Mouse (Mus musculus) embryonic facial prominence, embryonic 15.5 days (tissue): Measurements from ENCODE around the gene Adarb1. TPM values are rescaled to one million over a fixed set of nuclear protein-coding genes. Genes with fewer than 3 reads are reported as not detected.

Experiments used
- ATAC-seq: fragments of 200-750 bp; cut with Nextera tagmentation; 2 replicates; pipeline ENCODE4 v1.8.0; 2017; ENCODE audit warnings: low read depth, moderate TSS enrichment; ENCODE audit not compliant: insufficient number of reproducible peaks, low FRiP score, low TSS enrichment
- H3K27ac ChIP-seq: fragments of 300-500 bp; sonication (generic); replicated peaks from 2 replicates; pipeline ENCODE4 v1.5.1; 2015; ENCODE audit warnings: mild to moderate bottlenecking, inconsistent platforms
- H3K27me3 ChIP-seq: fragments of 300-500 bp; sonication (generic); 2 replicates; pipeline ENCODE4 v1.6.1; 2015; ENCODE audit warnings: inconsistent platforms
- H3K36me3 ChIP-seq: fragments of 300-500 bp; sonication (generic); 2 replicates; pipeline ENCODE4 v1.6.1; 2015; ENCODE audit warnings: mild to moderate bottlenecking, inconsistent platforms
- H3K4me1 ChIP-seq: fragments of 300-500 bp; sonication (generic); 2 replicates; pipeline ENCODE4 v1.6.1; 2015; ENCODE audit warnings: inconsistent platforms
- H3K4me2 ChIP-seq: fragments of 300-500 bp; sonication (generic); replicated peaks from 2 replicates; pipeline ENCODE4 v1.6.1; 2015; ENCODE audit warnings: mild to moderate bottlenecking, inconsistent platforms
- H3K4me3 ChIP-seq: fragments of 300-500 bp; sonication (generic); replicated peaks from 2 replicates; pipeline ENCODE4 v1.5.1; 2015; ENCODE audit warnings: mild to moderate bottlenecking, inconsistent platforms
- H3K9ac ChIP-seq: fragments of 300-500 bp; sonication (generic); 2 replicates; pipeline ENCODE4 v1.6.1; 2015; ENCODE audit warnings: inconsistent platforms
- H3K9me3 ChIP-seq: fragments of 300-500 bp; sonication (generic); replicated peaks from 2 replicates; pipeline ENCODE4 v1.6.1; 2016; ENCODE audit warnings: inconsistent platforms
- WGBS: fragments of 180-500 bp; shearing (Covaris S2); methylation state at CpG from one replicate; pipeline ENCODE4 v1.1.7; 2015; 5-methylcytosine and 5-hydroxymethylcytosine counted together
- polyA plus RNA-seq: library from polyadenylated mRNA; unstranded; fragments of >200 nt; fragmentation: Nextera tagmentation; extraction: Ambion mirVana; gene quantifications from 2 replicates; pipeline ENCODE4 v1.2.1, GENCODE M21; 2015

The Adarb1 gene
- polyA plus RNA-seq, 1 experiment from 2014 or later: 5.2 TPM

DNA sequence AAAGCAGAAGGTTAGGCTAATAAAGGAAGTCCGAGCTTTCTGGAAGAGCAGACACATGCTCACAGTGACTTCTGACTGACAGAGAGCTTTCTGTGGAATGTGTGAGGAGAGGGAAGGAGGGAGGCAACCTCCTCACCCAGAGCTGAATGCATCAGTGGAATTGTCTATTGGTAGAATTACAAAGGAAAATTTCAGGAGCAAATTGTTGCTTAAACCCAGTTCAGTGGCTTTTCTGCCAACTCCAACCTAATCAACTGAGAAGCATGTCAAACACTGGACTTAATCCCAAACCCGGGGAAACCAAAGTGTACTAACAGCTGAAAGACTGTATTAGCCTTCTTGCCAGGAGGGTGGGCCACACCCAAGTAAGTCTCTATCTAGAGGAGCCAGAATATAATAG lies 36.9 kb downstream of the Adarb1 start:
- no peak overlapping the region; the same call in 1 of the 2 replicates for H3K9ac ChIP-seq
- H3K4me1 ChIP-seq: peaks cover 11% of the 10 kb centered on the region
- no peak for ATAC-seq
- no peaks in the 10 kb centered on the region for H3K36me3 ChIP-seq
- WGBS: 23% methylated on average over 2 of the region's 2 CpGs
- no peak overlapping the region for H3K4me2 ChIP-seq
- H3K4me3 ChIP-seq: no peak overlapping the region
- no peaks in the 10 kb centered on the region for H3K27me3 ChIP-seq
- no peaks in the 10 kb centered on the region for H3K9me3 ChIP-seq
- peak overlapping the region; percentile 76 for H3K27ac ChIP-seq

DNA sequence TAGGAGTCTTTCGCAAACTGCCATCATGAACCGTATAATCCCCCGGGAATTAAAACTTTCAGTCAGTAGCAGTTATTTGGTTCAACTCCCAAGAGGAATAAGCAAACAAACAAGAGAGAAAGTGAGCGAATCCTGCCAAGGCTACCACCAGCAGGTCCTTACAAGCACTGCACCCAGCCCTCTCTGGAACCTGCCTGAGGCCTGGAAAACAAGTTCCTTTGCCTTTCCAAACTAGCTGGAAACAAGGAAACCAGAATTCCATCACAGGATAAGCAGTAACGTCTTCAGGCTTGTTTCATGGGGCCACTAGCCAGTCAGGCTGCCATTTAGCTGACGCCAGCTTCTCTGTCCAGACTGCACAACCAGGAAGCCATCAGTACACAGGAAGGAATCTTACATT lies 37.4 kb downstream of the Adarb1 start:
- peaks cover 11% of the 10 kb centered on the region for H3K4me1 ChIP-seq
- H3K4me2 ChIP-seq: no peak overlapping the region
- no peaks in the 10 kb centered on the region for H3K9me3 ChIP-seq
- no peaks in the 10 kb centered on the region for H3K36me3 ChIP-seq
- no peak for ATAC-seq
- no peak overlapping the region for H3K9ac ChIP-seq
- no peak overlapping the region for H3K4me3 ChIP-seq
- no peaks in the 10 kb centered on the region for H3K27me3 ChIP-seq
- peak overlapping the region; percentile 76 for H3K27ac ChIP-seq
- WGBS: 52% methylated on average over 6 of the region's 6 CpGs

DNA sequence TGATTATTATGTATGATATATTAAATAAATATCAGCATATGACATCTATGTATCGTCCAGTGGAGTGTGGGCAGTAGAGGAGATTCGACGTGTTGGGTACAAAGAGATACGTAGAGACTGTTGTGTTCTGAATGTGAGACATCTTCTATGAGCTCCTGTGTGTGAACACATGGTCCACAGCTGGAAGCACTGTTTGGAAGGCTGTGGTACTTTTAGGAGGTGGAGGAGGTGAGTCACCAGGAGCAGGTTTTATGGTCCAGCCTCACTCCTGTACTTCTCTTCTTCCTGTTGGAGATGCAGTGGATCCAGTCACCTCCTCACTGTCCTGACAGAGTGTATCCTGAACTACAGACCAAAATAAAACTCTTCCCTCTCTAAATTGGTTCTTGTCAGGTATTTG lies 38.9 kb downstream of the Adarb1 start:
- Histone ChIP-seq H3K27me3 (no peaks in the 10 kb centered on the region), H3K9me3 (no peaks in the 10 kb centered on the region), H3K36me3 (no peaks in the 10 kb centered on the region), H3K4me3 (no peak overlapping the region), H3K27ac (no peak overlapping the region), H3K4me1 (peaks cover 11% of the 10 kb centered on the region), H3K4me2 (no peak overlapping the region), H3K9ac (no peak overlapping the region)
- WGBS: 91% methylated on average over 4 of the region's 4 CpGs
- ATAC-seq: no peak

DNA sequence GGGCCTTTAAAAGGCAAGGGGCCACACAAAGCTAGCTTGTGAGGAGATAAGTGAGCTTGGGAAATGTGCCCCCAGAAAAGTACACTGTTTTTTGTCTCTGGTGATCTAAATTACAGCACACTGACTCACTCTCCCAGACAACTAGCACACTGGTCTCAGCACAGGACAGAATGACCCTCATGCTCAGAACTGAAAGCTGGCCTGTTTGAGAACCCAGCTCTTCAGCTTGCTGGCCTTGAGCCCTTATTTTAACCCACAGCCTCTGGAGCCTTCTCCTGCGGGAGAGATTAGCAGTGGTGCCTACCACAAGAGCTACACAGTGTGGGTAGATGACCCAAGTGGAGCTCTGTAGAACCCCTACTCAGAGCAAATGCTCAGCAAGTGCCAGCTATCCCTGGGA lies 42.0 kb downstream of the Adarb1 start:
- no peak overlapping the region for H3K4me2 ChIP-seq
- H3K4me1 ChIP-seq: peaks cover 11% of the 10 kb centered on the region
- no peaks in the 10 kb centered on the region for H3K36me3 ChIP-seq
- no peaks in the 10 kb centered on the region for H3K9me3 ChIP-seq
- no peak overlapping the region for H3K4me3 ChIP-seq
- H3K27me3 ChIP-seq: no peaks in the 10 kb centered on the region
- ATAC-seq: no peak
- H3K9ac ChIP-seq: no peak overlapping the region
- no peak overlapping the region for H3K27ac ChIP-seq
- WGBS: 85% methylated on average over 1 of the region's 1 CpGs

DNA sequence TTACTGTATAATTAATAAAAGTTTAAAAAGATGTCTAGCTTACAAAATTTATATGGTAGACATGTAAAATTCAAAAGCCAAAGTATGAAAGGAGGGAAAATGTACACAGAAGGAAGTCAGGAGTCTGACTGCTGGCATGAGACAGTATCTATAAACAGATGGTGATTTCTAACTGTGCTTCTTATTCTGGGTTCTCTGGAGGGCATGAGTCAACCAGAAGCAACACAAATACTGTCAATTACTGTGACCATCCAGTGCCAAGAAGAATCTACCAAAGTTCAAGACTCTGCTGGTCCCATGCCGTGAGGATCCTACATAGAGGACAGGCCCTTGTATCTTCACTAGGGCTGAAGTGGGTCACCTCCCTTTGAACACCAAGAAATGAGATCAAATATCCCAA lies 43.1 kb downstream of the Adarb1 start:
- ATAC-seq: no peak
- Histone ChIP-seq H3K36me3 (no peaks in the 10 kb centered on the region), H3K9me3 (no peaks in the 10 kb centered on the region), H3K9ac (no peak overlapping the region), H3K27ac (no peak overlapping the region), H3K4me2 (no peak overlapping the region), H3K4me3 (no peak overlapping the region), H3K27me3 (no peaks in the 10 kb centered on the region), H3K4me1 (peaks cover 5% of the 10 kb centered on the region; the same call in 1 of the 2 replicates)
- WGBS: 78% methylated on average over 1 of the region's 1 CpGs

DNA sequence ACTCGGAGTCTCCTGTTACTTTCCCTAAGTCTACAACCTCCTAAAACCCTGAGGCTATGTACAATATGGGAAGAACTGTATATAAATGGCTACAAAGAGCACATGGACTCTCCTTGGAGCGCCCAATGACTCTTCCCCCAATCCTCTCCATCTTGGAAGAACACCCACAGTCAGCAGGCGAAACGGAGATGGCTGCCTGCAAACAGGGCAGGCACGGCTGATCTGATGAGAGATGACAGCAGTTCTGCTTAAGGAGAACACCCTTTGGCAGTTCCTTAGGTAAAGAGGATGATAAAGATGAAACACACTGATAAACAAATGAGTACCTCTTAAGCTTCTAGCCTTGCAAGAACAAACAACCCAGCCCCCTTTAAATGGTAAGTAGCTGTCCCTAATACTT lies 43.7 kb downstream of the Adarb1 start:
- Histone ChIP-seq H3K9ac (no peak overlapping the region), H3K4me3 (no peak overlapping the region), H3K27ac (no peak overlapping the region), H3K4me2 (no peak overlapping the region), H3K27me3 (no peaks in the 10 kb centered on the region), H3K36me3 (no peaks in the 10 kb centered on the region), H3K4me1 (peaks cover 5% of the 10 kb centered on the region; the same call in 1 of the 2 replicates), H3K9me3 (no peaks in the 10 kb centered on the region)
- WGBS: 64% methylated on average over 5 of the region's 5 CpGs
- ATAC-seq: no peak

DNA sequence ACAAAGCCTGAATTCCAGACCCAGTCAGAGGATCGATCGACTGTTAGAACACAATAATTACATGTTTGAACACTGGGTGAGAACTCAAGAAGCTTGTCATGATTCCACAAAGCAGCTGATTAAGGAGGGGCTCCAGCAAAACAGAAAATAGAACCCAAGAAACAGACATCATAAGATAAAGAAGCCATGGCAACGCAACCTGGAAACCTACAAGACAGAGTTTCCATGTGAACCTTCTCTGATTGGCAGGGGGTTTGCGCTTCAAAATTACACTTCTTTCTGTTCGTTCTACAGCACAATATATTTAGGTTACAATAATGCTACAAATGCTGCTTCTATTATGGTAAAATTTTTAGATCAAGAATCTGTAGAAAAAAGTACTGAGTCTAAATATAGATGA lies 47.9 kb downstream of the Adarb1 start:
- H3K36me3 ChIP-seq: no peaks in the 10 kb centered on the region
- peaks cover 11% of the 10 kb centered on the region for H3K4me1 ChIP-seq
- no peak overlapping the region for H3K4me3 ChIP-seq
- no peaks in the 10 kb centered on the region for H3K27me3 ChIP-seq
- H3K9ac ChIP-seq: no peak overlapping the region
- WGBS: 74% methylated on average over 5 of the region's 5 CpGs
- no peak for ATAC-seq
- H3K27ac ChIP-seq: no peak overlapping the region
- H3K4me2 ChIP-seq: no peak overlapping the region
- H3K9me3 ChIP-seq: no peaks in the 10 kb centered on the region

DNA sequence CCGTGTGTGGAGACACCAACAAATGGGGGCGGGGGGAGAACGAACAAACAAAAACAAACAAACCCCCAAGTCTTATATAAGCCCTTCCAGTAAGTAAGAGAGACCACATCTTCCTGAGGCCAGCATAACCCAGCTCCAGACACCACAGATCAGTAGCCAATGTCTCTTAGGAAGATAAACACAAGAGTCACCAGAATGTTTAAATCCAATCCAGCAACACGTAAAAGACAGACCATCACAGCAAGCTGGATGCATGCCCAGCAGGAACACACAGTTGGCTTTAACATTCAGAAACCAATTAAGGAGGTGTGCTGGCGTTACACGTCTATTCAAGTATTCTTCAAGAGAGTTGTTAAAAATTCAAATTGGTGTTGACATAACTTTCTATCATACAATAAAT lies 50.1 kb downstream of the Adarb1 start:
- Histone ChIP-seq H3K9ac (no peak overlapping the region), H3K27me3 (no peaks in the 10 kb centered on the region), H3K4me2 (no peak overlapping the region), H3K27ac (no peak overlapping the region), H3K4me1 (peaks cover 11% of the 10 kb centered on the region), H3K9me3 (no peaks in the 10 kb centered on the region), H3K4me3 (no peak overlapping the region), H3K36me3 (no peaks in the 10 kb centered on the region)
- WGBS: 58% methylated on average over 6 of the region's 6 CpGs
- ATAC-seq: no peak

DNA sequence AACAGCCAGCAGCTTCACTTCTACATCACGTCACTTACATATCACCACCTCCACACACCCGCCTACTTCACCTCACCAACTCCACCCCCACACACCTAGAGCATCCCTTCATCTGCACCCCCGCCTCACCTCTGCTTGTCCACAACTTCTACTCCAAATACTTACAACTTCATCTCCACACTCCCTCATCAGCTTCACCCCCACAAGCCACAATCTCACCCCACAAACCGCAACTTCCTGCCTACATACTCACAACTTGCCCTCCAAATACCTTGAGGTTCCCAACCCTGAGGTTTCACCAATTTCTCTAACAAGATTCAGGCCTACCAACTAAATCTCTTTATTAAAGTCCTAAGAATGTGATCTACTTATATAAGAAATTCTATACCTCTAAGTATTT lies 51.1 kb downstream of the Adarb1 start:
- H3K4me3 ChIP-seq: no peak overlapping the region

DNA sequence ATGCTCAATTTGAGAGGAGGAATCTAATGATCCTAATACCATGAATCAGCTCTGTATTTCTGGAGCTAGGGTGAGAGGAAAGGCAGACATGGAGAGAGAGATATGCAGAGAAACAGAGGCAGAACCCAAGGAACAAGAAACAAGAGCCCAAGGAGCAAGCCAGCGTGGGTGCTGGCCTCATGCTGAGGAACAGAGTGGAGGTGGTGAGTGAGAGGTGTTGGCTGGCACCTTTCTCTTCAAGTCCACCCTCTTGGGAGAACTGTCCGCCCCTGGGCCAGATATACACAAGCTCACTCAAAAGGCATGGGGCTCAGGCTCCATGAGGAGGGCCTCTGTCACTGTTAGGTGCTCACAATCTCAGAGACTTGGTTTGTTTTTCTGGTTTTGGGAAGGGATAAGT lies 52.9 kb downstream of the Adarb1 start:
- Histone ChIP-seq H3K4me2 (no peak overlapping the region), H3K36me3 (no peaks in the 10 kb centered on the region), H3K27ac (no peak overlapping the region), H3K4me1 (peaks cover 6% of the 10 kb centered on the region; the same call in 1 of the 2 replicates), H3K9ac (no peak overlapping the region), H3K9me3 (no peaks in the 10 kb centered on the region), H3K4me3 (no peak overlapping the region), H3K27me3 (no peaks in the 10 kb centered on the region)
- no peak for ATAC-seq
- 85% methylated on average over 2 of the region's 2 CpGs for WGBS

More for the DNA sequence above, 51.1 kb downstream of the Adarb1 start:
- no peak for ATAC-seq
- no peaks in the 10 kb centered on the region for H3K9me3 ChIP-seq
- no peaks in the 10 kb centered on the region for H3K27me3 ChIP-seq
- WGBS: 78% methylated on average over 4 of the region's 4 CpGs
- H3K9ac ChIP-seq: no peak overlapping the region
- H3K4me1 ChIP-seq: peaks cover 9% of the 10 kb centered on the region
- H3K4me2 ChIP-seq: no peak overlapping the region
- no peak overlapping the region for H3K27ac ChIP-seq
- H3K36me3 ChIP-seq: no peaks in the 10 kb centered on the region

DNA sequence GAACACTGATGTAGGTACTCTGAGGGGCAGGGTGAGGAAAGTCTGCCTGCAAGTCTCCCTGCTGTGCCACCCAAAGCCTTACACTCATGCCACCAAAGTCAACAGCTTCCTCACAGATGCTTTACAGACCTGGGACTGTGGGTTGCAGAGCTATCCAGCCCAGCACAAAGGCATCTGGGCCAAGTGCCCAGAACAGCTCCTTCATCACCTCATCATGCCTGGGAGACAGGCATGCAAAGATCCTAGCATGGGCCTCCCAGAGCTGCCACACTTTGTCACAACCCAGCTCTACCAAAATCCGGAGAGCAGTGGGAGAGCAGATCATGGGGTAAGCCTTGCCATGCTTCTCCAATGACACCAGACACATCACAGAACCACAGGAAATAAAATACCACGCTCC lies 57.6 kb downstream of the Adarb1 start:
- WGBS: 51% methylated on average over 2 of the region's 2 CpGs
- Histone ChIP-seq H3K4me3 (no peak overlapping the region), H3K27ac (no peak overlapping the region), H3K9ac (no peak overlapping the region), H3K4me1 (no peaks in the 10 kb centered on the region), H3K9me3 (no peaks in the 10 kb centered on the region), H3K27me3 (no peaks in the 10 kb centered on the region), H3K4me2 (no peak overlapping the region), H3K36me3 (no peaks in the 10 kb centered on the region)
- ATAC-seq: no peak

DNA sequence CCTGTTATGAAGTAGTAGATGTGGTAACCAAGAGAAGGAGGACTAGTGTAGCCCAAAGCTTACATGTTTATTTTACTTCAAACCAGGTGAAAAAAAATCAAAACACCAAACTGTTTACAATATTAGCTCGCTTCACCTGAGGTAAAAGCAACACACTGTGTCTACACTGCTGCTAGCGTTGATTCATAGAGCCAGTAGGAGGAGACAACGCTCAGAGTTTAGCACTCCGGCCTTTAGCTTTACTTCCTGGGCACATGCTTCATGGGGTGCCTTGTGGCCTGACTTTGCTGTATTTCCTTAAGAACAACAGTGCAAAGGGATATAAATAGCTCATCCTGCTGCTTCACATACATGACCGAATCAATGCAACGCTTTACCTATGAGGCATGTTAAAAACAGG lies 60.1 kb downstream of the Adarb1 start:
- no peaks in the 10 kb centered on the region for H3K9me3 ChIP-seq
- no peaks in the 10 kb centered on the region for H3K4me1 ChIP-seq
- WGBS: 73% methylated on average over 6 of the region's 6 CpGs
- no peaks in the 10 kb centered on the region for H3K36me3 ChIP-seq
- no peak overlapping the region for H3K27ac ChIP-seq
- no peak overlapping the region for H3K4me3 ChIP-seq
- no peak for ATAC-seq
- no peak overlapping the region for H3K4me2 ChIP-seq
- no peaks in the 10 kb centered on the region for H3K27me3 ChIP-seq
- H3K9ac ChIP-seq: no peak overlapping the region
